Mouse (Mus musculus) heart, embryonic 10.5 days (tissue): ENCODE results near the gene Fasl. TPM values are rescaled to one million over a fixed set of nuclear protein-coding genes. Genes with fewer than 3 reads are reported as not detected.

Experiments used
- DNase-seq: peaks from one replicate; pipeline ENCODE4 v3.0.0-alpha.2; 2017; ENCODE audit warnings: low spot score
- H3K27ac ChIP-seq: fragments of 300-500 bp; sonication (generic); 2 replicates; pipeline ENCODE4 v1.5.1; 2016; ENCODE audit warnings: mild to moderate bottlenecking
- H3K27me3 ChIP-seq: fragments of 300-500 bp; sonication (generic); 2 replicates; pipeline ENCODE4 v1.6.1; 2016; ENCODE audit warnings: mild to moderate bottlenecking; ENCODE audit not compliant: poor library complexity, insufficient read depth, severe bottlenecking
- H3K36me3 ChIP-seq: fragments of 300-500 bp; sonication (generic); 2 replicates; pipeline ENCODE4 v1.6.1; 2016; ENCODE audit warnings: mild to moderate bottlenecking, moderate library complexity
- H3K4me1 ChIP-seq: fragments of 300-500 bp; sonication (generic); 2 replicates; pipeline ENCODE4 v1.6.1; 2016; ENCODE audit warnings: mild to moderate bottlenecking
- H3K4me3 ChIP-seq: fragments of 300-500 bp; sonication (generic); 2 replicates; pipeline ENCODE4 v1.5.1; 2016; ENCODE audit warnings: mild to moderate bottlenecking, moderate library complexity
- H3K9me3 ChIP-seq: fragments of 300-500 bp; sonication (generic); 2 replicates; pipeline ENCODE4 v1.6.1; 2016; ENCODE audit warnings: mild to moderate bottlenecking, moderate library complexity
- WGBS: fragments of 180-500 bp; shearing (Covaris S2); methylation state at CpG from one replicate; pipeline ENCODE4 v1.1.7; 2016; 5-methylcytosine and 5-hydroxymethylcytosine counted together
- polyA plus RNA-seq: library from polyadenylated mRNA; unstranded; fragments of >200 nt; fragmentation: Nextera tagmentation; extraction: Ambion mirVana; gene quantifications from 2 replicates; pipeline ENCODE4 v1.2.1, GENCODE M21; 2016

Fasl gene
- polyA plus RNA-seq, 1 experiment from 2014 or later = not detected

DNA sequence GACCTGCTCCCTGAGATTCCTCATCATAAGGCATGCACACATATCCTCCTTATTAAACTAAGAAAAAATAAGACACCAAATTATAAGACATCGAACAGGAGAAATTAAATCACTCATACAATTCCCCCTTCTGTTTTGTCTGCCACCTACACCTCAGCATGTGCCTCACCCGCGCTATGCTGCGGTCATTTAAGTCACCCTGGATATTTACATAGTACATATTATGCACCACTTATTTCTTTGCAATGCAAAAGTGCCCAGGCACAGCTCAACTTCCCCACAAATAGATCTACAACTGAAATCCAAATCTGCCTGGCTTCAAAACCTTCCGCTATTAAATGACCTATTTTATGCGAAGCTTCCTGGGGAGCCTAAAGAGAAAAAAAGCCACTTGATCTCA is 39.6 kb downstream of the Fasl start:
- Histone ChIP-seq H3K4me1 (peaks cover 7% of the 10 kb centered on the region; the same call in 1 of the 2 replicates), H3K27me3 (peaks cover 16% of the 10 kb centered on the region; the same call in 1 of the 2 replicates), H3K9me3 (no peaks in the 10 kb centered on the region), H3K36me3 (no peaks in the 10 kb centered on the region), H3K4me3 (no peak overlapping the region), H3K27ac (no peak overlapping the region)
- WGBS = 91% methylated on average over 6 of the region's 6 CpGs
- no peak for DNase-seq

DNA sequence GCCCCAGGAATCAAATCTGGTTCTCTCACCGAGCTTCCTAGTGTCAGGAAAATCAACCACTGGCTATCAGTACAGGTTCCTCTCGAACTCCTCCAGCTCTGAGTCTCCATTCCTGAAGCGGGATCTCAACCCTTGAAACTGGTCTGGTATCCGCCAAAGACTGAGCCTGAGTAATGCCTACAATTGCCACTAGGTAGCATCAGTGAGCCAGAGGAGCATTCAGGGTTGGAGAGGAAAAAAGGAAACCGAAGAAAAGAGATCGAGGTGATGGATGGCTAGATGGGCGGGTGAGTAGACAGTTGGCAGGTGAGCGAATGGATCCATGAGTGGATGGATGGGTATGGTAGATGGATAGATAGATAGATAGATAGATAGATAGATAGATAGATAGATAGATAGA is 40.2 kb downstream of the Fasl start:
- Histone ChIP-seq H3K4me1 (peaks cover 7% of the 10 kb centered on the region; the same call in 1 of the 2 replicates), H3K9me3 (no peaks in the 10 kb centered on the region), H3K27ac (no peak overlapping the region), H3K27me3 (peaks cover 16% of the 10 kb centered on the region; the same call in 1 of the 2 replicates), H3K4me3 (no peak overlapping the region), H3K36me3 (no peaks in the 10 kb centered on the region)
- peak; percentile 83 for DNase-seq
- 35% methylated on average over 8 of the region's 8 CpGs for WGBS

DNA sequence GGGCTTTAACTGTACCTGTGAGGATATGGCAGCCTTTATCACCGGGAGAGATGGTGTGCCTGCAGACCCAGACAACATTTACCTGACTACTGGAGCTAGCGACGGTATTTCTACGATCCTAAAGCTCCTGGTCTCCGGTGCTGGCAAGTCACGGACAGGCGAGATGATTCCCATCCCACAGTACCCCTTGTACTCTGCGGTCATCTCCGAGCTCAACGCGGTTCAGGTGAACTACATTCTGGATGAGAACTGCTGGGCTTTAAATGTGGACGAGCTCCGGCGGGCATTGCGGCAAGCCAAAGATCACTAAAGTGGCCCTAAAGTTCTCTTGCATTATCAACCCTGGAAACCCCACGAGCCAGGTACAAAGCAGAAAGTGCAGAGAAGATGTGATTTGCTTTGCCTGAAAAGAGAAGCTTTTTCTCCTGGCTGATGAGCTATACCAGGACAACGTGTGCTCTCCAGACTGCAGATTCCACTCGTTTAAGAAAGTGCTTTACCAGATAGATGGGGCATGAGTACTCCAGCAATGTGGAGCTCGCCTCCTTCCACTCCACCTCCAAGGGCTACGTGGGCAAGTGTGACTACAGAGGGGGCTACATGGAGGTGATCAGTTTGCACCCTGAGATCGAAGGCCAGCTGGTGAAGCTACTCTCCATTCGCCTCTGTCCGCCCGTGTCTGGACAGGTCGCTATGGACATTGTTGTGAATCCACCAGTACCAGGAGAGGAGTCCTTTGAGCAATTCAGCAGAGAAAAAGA is 41.6 kb downstream of the Fasl start:
- H3K9me3 ChIP-seq = no peaks in the 10 kb centered on the region
- no peaks in the 10 kb centered on the region for H3K36me3 ChIP-seq
- no peak overlapping the region for H3K4me3 ChIP-seq
- peaks cover 16% of the 10 kb centered on the region; the same call in 1 of the 2 replicates for H3K27me3 ChIP-seq
- peaks cover 5% of the 10 kb centered on the region; the same call in 1 of the 2 replicates for H3K4me1 ChIP-seq
- DNase-seq = peak; percentile 55
- WGBS = 72% methylated on average over 25 of the region's 25 CpGs
- no peak overlapping the region for H3K27ac ChIP-seq

DNA sequence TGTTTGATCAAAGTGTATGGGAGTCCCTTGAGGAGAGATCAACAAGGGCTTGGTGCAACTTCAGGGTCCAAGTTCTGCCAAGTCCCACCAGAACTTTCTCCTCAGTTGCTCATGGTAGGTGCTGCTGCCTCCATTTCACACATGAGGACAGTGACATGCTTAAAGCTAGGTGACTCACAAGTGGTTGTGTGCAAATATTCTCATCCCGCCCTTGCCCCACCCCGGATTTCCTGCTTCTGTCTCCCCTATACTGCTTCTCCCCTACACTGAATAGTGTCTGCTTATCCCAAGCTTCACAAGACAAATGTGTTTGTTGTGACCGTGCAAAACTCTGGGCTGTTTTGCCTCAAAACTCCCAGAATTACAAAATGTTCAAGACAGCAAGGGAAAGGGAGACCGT is 43.4 kb downstream of the Fasl start:
- no peaks in the 10 kb centered on the region for H3K9me3 ChIP-seq
- 82% methylated on average over 4 of the region's 4 CpGs for WGBS
- no peak overlapping the region for H3K4me3 ChIP-seq
- no peaks in the 10 kb centered on the region for H3K4me1 ChIP-seq
- H3K27me3 ChIP-seq = peaks cover 16% of the 10 kb centered on the region; the same call in 1 of the 2 replicates
- H3K27ac ChIP-seq = no peak overlapping the region
- DNase-seq = no peak
- no peaks in the 10 kb centered on the region for H3K36me3 ChIP-seq

DNA sequence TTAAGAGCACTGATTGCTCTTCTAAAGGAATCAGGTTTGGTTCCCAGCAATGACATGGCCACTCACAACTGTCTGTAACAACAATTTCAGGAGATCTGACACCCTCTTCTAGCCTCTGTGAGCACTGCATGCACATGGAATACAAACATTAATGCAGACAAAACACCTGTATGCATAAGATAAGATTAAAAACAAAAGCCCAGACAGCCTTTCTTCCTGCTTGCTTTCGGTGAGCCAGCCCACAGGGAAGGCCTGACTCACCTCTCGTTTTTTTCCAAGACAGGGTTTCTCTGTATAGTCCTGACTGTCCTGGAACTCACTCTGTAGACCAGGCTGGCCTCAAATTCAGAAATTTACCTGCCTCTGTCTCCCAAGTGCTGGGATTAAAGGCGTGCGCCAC is 44.1 kb downstream of the Fasl start:
- H3K36me3 ChIP-seq = no peaks in the 10 kb centered on the region
- H3K4me3 ChIP-seq = no peak overlapping the region
- no peak overlapping the region for H3K27ac ChIP-seq
- 67% methylated on average over 4 of the region's 4 CpGs for WGBS
- H3K4me1 ChIP-seq = no peaks in the 10 kb centered on the region
- peaks cover 16% of the 10 kb centered on the region; the same call in 1 of the 2 replicates for H3K27me3 ChIP-seq
- DNase-seq = no peak
- no peaks in the 10 kb centered on the region for H3K9me3 ChIP-seq

DNA sequence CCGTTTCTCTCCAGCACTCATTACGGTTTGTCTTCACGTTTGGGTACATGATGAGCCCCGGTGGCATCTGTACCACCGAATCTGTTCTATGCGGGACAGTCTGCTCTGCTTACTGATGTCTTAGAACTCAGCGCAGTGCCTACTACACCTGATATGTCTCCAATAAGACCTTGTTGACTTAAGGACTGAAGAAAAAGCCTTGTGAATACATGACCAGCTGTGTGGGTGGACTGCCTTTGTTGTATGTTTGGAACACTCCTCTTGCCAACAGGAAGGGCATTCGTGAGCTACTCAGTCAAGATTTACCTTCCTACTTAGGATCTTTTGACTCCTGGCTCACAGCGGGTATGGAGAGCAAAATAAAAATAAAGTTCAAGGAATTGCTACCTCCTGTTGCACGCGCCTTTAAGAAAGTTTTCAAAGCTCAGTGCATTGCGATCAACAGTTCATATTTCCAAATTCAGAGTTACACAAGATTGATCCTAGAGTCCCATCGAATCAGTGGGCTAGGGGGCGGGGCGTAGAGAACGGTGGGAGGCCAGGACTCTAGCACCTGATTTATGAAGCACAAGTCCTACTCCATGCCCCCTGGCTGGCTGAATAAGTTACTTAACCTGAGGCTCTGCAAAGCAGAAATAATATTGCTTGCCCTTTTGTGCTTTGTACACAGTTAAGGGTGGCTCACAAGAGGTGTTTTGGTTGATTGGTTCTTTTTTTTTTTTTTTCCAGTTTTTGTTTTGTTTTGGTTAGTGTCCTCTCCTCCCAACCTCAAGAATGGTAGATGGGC is 45.6 kb downstream of the Fasl start:
- peaks cover 16% of the 10 kb centered on the region; the same call in 1 of the 2 replicates for H3K27me3 ChIP-seq
- no peak overlapping the region for H3K27ac ChIP-seq
- WGBS = 84% methylated on average over 16 of the region's 16 CpGs
- no peak overlapping the region for H3K4me3 ChIP-seq
- peak; percentile 60 for DNase-seq
- no peaks in the 10 kb centered on the region for H3K36me3 ChIP-seq
- H3K4me1 ChIP-seq = no peaks in the 10 kb centered on the region
- no peaks in the 10 kb centered on the region for H3K9me3 ChIP-seq

DNA sequence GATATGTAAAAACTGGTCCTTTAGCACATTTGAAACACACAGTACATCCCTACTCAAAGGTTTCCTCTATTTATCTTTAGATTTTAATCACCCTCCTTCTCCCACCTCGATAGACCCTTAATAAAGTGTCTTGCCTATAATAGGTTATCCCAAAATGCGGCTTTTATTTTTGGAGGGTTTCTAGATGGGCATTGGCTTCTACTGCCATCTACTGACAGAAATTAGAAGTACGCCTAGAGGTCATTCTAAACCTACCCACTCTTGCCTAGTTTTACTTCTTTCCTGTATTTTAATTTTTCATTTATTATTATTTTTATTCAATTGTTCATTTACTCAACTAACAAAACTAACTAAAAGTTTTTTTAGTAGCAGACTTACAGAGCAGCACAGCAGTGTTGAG is 51.4 kb downstream of the Fasl start:
- no peak for DNase-seq
- H3K4me1 ChIP-seq = no peaks in the 10 kb centered on the region
- no peak overlapping the region for H3K27ac ChIP-seq
- no peaks in the 10 kb centered on the region for H3K9me3 ChIP-seq
- WGBS = 14% methylated on average over 3 of the region's 3 CpGs
- H3K36me3 ChIP-seq = no peaks in the 10 kb centered on the region
- H3K4me3 ChIP-seq = no peak overlapping the region
- no peaks in the 10 kb centered on the region for H3K27me3 ChIP-seq

DNA sequence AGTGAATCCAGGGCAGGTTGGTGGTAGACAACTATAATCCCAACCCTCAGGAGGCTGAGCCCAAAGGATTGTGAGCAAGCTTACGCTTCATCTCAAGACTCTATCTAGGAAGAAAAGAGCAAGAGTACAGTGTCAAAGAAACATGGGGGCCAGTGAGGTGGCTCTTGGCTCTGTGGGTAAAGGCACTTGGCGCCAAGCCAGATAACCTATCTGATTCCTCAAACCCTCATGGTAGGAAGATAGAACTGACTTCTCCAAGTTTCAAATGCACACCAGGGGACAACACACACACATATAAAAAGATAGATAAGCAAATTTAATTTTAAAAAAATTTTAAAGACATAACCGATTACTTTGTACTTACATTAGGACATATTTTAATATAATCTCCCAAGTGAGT is 52.0 kb downstream of the Fasl start:
- DNase-seq = no peak
- Histone ChIP-seq H3K27ac (no peak overlapping the region), H3K27me3 (no peaks in the 10 kb centered on the region), H3K4me3 (no peak overlapping the region), H3K36me3 (no peaks in the 10 kb centered on the region), H3K4me1 (no peaks in the 10 kb centered on the region), H3K9me3 (no peaks in the 10 kb centered on the region)
- WGBS = 78% methylated on average over 3 of the region's 3 CpGs

DNA sequence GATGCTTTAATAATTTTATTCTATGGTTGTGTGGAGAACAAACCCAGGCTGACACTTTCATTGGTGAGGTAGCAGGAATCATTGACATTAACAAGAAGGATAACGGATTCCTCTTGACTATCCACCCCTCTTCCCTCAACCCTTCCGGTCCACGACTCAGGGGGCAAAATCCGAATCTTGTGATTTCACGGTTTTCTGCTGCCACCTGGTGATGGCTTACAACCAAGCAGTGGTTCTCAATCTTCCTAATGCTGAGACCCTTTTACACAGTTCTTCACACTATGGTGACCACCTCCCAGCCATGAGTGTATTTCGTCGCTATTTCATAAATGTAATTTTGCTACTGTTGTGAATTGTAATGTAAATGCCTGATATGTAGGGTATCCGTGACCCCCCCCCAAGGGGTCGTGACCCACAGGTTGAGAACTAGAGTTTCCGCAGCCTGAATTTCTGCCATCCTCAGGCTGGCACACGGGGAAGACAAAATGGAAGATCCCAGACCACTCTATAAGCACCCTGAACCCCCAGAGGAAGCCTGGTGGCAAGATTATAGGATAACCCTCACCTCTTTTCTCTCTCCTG is 52.7 kb downstream of the Fasl start:
- no peak overlapping the region for H3K4me3 ChIP-seq
- WGBS = 55% methylated on average over 11 of the region's 11 CpGs
- no peak for DNase-seq

DNA sequence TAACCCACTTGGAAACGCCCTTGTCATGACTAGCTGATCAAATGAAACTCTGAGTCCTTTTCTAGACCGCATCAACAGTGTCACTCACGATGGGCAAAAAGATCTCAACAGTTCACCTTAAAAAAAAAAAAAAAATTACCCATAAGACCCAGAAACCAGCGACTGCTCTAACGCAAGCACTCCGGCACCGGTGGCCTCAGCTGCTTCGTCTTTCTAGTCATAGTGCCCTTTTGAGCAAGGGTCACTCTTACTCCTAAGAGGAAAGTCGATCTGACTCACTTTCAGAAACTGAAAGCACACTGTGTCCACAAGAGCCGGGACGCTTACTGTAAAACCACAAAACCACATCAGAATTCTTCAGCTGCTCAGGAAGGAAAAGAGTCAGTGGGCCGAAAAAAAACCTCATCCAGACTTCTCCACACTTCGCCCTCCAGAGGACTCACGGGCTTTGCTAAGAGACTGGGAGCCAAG is 53.5 kb downstream of the Fasl start:
- WGBS = 81% methylated on average over 14 of the region's 14 CpGs

More for the DNA sequence above, 52.7 kb downstream of the Fasl start:
- Histone ChIP-seq H3K9me3 (no peaks in the 10 kb centered on the region), H3K36me3 (no peaks in the 10 kb centered on the region), H3K27me3 (no peaks in the 10 kb centered on the region), H3K27ac (no peak overlapping the region), H3K4me1 (no peaks in the 10 kb centered on the region)

DNA sequence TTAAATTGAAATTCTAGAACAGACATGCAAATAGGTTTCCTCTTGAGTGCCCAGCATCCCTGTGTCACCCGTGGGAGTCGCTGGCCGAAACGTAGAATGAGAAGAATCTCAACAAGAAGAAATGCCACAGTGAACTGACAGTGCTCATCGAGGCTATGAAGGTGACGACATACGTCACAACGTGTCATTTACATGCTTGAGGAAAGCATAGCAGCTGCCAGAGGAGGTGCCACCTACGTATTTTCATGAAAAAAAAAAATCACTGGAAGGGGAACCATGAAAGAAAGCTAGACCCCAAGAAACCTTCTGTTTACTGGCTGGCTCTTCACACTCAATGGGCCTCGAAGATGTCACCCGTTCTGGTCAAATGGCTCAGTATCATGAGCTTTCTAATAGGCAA is 54.0 kb downstream of the Fasl start:
- H3K27me3 ChIP-seq = no peaks in the 10 kb centered on the region
- no peaks in the 10 kb centered on the region for H3K4me1 ChIP-seq
- H3K36me3 ChIP-seq = no peaks in the 10 kb centered on the region
- H3K9me3 ChIP-seq = no peaks in the 10 kb centered on the region
- H3K27ac ChIP-seq = no peak overlapping the region
- WGBS = 82% methylated on average over 11 of the region's 11 CpGs
- no peak overlapping the region for H3K4me3 ChIP-seq
- DNase-seq = no peak

More for the DNA sequence above, 53.5 kb downstream of the Fasl start:
- Histone ChIP-seq H3K4me1 (no peaks in the 10 kb centered on the region), H3K27me3 (no peaks in the 10 kb centered on the region), H3K27ac (no peak overlapping the region), H3K36me3 (no peaks in the 10 kb centered on the region), H3K4me3 (no peak overlapping the region), H3K9me3 (no peaks in the 10 kb centered on the region)
- DNase-seq = no peak
